Mouse (Mus musculus) lung, postnatal 10 days (tissue): ENCODE data around the gene Gm28778.
"Not testable (repeated sequence)": the region's sequence is repeated elsewhere in the genome, so short reads cannot be mapped to it uniquely, and the experiment has no call there.

Source experiments
- DNase-seq: peaks from one replicate; pipeline ENCODE4 v3.0.0; 2021

Gene Gm28778

DNA sequence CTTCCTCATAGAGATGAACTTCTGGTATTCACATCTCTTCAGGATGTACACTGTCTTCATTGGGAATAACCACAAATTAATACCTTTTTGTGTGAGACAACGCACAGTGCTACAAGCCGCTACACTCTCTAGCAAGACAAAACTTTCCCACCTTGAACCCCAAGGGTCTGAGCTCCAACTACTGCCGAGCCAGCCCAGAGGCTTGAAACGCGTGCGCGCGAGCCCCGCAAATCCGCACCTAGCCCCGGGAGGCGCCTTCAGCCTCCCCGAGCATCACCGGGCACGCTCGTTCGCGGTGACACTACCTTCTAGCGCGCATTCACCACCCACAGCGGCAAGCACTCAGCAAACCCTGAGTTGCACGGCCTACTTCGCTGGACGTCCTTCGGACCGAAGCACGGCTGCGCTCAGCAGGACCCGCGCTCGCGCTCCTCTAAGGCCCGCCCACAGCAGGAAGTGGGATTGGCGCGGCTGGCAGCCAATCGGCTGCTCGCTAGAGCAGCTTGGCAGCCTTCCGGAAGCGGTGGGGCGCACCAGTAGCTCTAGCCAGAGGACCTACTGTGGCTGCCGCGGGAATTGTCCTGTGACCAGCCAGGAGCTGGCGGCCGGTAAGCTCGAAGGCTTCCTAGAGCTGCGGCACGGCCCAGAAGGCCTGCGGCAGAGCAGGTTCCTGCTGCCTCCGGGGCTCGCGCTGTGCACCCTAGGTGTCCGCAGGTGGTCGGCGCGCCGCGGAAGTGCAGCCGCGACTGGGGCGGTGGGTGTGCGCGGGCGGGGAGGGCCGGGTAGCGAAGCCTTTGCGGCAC lies at the start of gene Gm28778, which contains the start of the genes Pms1 and Ormdl1:
Gm28778 (plus strand) TSS at position 531 of the 803 bp plus-strand sequence.
Pms1 (minus strand) TSS at position 438 of the 803 bp plus-strand sequence.
Ormdl1 (plus strand) TSS at position 515 of the 803 bp plus-strand sequence.
- peak; percentile 96 for DNase-seq

DNA sequence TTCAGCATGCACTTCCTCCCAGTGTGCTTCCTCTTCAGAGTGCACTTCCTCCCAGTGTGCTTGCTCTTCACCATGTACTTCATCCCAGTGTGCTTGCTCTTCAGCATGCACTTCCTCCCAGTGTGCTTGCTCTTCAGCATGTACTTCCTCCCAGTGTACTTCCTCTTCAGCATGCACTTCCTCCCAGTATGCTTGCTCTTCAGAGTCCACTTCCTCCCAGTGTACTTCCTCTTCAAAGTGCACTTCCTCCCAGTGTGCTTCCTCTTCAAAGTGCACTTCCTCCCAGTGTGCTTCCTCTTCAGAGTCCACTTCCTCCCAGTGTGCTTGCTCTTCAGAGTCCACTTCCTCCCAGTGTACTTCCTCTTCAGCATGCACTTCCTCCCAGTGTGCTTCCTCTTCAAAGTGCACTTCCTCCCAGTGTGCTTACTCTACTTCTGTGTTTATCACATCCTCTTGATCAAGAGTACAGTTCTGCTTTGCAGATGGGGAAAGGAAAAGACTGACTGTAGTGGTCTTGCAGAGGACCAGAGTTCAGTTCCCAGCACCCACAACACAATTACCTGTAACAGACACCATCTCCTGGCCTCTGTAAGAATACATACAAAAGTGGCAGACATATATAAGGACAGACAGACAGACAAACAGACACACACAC lies 31.8 kb upstream of the Gm28778 start:
- DNase-seq, result not testable (repeated sequence)

DNA sequence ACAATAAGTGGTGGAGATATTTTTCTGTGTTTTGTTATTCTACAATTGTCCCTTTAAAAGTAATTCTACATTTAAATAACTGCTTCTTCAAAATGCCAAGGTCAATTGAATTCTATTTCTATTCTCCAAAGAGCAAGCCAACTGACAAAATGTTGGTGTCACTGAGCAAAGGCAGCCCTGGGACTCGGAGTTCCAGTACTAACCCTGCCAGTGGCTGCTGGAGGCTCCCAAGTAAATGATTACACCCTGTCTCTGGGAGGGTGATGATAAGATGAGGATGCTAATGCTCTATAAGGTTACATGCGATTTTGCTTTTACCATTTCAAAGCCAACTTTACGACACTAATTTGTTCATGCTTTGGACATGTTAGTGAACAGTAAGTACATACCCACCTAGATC lies 27.0 kb upstream of the Gm28778 start:
- no peak for DNase-seq

DNA sequence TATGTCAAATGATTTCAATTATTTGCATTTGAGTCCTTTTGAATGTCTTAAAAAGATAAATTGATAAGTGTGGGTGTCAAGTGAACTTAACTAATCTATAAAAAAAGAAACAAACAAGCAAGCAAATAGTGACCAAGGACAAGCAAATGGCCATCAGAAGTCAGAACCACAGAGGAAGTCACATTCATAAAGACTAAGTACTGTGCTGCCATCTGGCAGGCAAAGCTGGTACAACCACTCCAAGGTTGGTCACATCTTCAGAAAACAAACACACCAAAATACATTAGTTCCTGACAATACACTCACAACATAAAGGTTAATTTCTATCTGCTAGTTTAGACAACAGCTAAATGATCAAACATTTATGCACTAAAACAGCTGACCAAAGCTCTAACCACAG lies 24.3 kb upstream of the Gm28778 start:
- peak; percentile 33 for DNase-seq

DNA sequence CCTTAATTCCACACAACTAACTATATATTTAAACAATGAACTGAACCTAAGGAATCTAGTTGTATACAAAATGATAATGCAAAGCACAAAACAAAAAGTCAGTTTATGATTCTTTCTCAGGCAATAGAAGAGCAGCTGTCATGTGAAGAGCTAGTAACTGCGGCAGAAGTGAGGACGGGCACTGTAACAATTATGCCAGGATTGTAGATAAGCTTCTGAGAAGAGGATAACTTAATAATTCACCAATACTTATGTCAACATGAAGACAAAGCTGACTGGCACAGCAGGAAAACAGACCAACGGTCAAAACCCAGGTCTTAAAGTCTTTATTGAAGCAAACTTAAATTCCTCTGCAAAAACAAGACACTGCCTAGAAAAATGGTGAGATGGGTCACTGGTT lies 5.7 kb upstream of the Gm28778 start:
- DNase-seq, result no peak

DNA sequence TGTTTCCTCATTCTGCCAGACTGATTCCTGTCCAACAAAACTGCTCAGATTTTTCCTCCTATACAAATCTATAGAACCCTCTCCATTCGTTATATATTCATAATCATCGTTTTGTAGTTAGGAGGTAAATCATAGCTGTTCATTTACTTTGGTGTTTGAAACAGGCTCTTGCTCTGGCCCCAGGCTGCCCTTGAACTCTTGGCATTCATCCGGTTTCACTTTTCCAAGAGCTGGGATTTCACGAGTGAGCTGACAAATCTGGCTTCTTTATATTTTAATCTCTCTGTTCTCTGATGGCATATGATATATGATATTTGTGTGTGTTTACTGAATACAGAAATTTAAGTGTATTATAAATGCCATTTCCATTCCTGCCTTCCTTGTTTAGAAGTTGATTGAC lies 3.6 kb downstream of the Gm28778 start:
- no peak for DNase-seq

DNA sequence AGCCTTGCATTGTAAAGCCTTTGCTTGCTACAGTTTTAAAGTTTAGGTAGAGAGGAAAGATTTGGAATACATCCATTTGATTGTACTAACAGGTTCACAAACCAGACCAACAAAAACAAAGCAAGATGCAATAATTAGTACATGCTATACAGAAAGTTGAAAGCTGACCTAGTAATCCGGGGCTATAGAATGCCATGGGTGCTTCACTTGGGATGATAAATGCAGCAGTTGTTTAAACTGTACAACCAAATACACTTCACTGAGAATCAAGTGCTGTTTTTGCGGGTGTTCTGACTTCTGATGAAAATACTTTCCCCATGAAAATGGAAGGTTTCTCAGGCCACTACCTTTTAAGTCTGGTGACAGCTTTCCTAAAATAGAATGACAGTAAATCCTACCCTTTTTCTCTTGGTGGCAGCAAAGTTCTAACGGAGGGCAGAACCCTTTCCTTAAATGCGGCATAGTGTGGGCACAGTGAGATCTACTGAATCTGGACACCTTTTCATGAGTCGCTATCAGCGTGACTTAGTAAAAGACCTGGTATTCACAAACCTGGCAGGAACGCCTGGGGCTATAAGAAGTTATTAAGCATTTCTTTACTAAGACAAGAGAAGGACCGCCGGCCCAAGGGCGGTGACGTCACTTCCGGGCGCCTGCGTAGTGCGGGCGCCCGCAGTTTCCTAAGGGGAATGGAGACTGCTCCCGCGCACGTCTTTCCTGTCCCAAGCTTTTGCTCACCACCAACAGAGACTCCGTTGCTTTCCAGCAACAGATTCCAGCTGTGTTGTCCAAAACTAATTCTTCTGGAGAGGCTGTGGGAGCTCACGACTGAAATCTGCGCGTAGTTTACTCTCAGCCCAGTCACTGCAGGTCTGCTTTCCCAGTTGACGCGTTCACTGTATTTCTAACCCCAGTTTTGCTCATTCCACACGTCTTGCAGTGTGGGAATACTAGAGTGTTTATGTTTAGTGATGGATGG lies 16.4 kb downstream of the Gm28778 start, which contains the start of gene Osgepl1:
Osgepl1 (plus strand) TSS at position 636 of the 979 bp plus-strand sequence.
- DNase-seq, result peak; percentile 87

DNA sequence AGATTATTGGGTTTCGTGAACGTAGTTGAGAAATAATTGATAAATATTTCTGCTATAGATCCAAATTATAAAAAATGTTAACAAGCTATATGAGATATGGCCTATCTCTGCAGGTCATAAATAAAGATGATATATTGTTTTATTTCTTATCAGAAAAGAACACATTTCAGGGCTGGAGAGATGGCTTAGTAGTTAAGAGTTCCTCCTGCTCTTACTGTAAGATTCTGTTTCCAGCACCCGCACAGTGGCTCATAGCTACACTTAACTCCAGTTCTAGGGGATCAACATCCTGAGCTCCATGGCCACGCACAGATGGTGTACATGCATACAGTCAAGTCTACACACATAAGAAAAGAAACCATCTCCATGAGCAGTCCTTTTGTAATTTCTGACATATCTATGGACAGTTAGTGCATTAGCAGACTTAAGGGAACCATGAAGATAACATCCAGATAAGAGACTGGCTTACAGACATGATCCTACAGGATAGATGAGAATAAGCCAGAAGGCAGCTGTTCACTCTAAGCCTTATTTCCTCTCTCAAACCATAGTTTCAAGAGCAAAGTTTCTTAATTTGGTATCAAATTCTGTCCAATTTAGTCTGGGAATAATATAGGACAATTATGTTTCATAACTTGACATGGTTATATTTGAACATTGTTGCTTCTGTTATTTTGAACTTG lies 24.9 kb downstream of the Gm28778 start:
- no peak for DNase-seq

DNA sequence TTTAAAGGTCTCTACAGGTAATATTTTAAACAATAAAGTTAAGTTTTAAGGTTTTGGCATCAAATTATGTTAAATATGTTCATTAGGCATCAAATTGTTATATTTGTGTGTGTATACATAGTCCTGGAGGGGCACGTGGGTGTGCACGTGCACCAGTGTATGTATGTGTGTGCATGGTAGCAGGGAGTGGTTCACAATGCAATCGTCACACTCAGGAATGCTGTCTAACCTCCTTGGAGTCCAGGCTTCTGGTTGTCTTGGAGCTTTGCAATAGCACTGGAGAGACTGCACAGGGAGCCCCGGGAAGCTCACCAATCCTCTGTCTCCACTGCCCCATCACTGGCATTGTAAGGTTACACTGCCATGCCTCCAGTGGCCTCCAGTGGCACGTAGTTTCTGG lies 26.3 kb downstream of the Gm28778 start:
- DNase-seq, result no peak

DNA sequence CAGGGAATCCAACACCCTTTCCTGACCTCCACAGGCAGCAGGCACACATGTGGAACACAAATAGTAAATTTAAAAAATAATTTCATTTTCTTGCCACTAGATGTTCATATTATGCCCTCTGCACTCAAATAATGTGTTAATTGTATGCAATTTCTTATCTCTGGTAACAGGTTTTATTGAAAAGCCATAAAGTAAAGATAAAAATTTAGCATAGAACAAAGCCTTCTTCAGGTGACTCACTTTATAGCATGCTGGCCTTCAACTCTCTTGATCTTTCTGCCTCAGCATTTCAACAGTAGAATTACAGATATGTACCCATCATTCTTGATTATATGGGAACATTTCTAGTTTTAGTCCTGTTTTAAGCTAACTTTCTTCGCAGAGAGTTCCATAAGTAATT lies 27.4 kb downstream of the Gm28778 start:
- no peak for DNase-seq

DNA sequence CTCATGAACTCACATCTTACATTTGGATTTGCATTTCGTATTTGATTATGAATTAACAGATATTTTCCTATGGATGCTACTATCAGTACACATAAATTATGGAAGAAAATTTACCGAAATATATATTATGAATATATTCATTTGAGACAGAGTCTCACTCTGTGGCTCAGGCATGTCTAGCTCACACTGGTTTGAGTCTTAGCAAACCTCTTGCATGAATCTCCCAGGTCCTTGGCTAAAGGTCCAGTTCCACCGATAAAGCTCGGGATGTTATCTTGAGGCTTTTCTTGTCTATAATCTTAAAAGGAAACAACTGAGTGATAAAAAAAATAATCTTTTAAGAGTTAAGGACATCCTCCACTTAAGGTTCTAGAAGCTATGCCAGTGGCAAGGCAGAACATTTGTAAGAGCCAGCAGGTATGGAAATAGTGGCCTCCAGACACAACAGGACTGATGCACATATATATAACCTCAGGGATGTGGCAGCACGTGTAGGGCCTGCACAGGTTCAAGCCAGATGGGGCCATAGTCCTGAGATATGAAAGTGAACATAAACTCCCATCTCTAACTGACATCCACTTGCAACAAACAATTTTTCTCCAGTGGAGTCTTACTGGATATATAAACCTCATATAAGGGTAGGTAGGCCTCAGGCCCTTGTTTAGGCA lies 28.1 kb downstream of the Gm28778 start:
- DNase-seq, result no peak

DNA sequence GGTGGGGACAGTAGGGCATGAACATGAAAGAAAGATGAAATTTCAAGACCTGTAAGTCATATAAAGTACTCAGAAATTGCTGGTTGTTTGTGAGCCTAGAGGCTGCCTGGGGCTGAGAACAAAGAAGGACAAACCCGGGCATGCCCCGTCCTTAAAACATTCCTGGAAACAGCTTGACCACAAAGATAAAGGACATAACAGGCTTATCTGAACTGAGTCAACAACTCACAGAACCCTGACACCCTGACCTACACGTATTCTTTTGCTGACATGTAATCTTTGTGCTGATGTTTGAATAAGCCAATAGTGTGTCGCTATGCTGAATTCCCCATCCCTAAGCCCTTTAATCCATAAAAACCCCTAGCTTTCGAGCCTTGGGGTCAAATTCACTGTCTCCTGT lies 36.6 kb downstream of the Gm28778 start:
- not testable (repeated sequence) for DNase-seq

DNA sequence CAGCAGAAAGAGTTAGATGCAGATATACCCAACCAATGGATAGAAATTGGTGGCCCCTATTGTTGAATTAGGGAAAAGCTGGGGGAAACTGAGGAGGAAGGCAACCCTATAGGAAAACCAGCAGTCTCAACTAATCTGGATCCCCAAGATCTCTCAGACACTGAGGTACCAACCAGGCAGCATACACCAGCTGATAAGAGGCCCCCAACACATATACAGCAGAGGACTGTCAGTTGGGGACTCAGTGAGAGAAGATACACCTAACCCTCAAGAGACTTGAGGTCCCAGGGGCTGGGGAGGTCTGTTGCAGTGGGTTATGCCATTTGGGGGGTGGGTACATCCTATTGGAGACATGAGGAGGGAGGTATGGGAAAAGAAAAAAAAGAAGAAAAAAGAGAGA lies 38.6 kb downstream of the Gm28778 start:
- no peak for DNase-seq

DNA sequence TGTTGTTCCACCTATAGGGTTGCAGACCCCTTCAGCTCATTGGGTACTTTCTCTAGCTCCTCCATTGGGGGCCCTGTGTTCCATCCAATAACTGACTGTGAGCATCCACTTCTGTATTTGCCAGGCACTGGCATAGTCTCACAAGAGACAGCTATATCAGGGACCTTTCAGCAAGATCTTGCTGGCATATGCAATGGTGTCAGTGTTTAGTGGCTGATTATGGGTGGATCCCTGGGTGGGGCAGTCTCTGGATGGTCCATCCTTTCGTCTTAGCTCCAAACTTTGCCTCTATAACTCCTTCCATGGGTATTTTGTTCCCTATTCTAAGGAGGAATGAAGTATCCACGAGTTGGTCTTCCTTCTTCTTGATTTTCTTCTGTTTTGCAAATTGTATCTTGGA lies 40.5 kb downstream of the Gm28778 start:
- not testable (repeated sequence) for DNase-seq

DNA sequence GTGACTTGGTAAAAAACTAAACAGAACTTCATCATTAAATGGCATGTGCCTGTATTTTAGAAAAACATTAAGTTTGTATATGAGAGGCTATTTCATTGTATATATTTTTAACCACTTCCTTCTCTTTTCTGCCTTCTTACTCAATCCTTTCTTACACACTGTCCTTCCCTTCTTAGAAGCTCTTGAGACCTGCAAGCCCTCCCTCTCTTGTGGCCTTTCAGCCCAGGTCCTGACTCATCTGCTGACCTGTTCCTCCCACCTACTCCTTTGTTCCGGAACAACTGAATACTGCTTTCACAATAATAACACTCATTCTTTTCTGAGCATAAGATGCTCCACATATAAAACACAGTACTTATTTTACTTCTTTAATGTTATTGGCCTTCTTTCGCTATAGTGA lies 44.2 kb downstream of the Gm28778 start:
- DNase-seq, result no peak

DNA sequence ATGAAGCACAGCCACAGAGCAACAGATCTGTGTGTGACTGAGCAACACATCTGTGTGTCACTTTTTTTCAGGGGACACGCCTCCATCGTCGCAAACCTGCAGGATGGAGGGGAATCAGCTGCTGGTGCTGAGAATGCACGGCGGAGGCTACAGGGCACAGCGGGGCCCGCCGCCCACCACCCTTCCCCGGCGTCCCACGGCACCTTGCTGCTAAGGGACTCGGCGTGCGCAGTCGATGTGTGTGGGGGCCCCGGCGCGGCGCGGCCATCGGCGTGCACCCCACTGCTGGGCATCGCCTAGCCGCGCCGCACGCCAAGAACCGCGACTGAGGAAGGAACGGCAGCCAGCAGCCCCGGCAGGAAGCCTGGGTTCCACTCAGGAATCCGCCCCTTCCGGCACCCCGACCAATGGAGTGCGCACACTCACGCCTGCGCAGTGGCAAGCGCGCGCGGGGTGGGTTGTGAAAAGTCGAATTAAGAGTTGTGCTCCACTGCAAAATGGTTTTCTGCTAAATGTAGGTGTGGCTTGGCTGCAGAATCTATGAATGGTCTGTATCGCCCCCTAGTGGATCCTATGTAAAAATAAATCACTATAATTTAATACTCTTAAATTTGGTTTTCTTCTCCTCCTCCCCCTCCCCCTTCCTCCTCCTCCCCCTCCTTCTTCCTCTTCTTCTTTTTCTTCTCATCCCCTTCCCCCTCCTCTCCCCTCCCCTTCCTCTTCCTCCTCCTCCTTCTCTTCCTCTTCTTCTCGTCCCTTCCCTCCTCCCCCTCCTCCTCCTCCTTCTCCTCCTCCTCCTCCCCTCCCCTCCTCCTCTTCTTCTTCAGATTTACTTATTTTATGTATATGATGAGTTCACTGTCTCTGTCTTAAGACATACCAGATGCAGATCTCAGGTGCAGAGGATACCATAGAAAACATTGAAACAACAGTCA lies 55.7 kb downstream of the Gm28778 start, which contains the start of the genes Asdurf, Gm28551 and Asnsd1:
Asdurf (minus strand) TSS at position 293 of the 935 bp plus-strand sequence.
Gm28551 (minus strand) TSS at position 341 of the 935 bp plus-strand sequence.
Asnsd1 (minus strand) TSS at position 426 of the 935 bp plus-strand sequence.
- DNase-seq, result peak; percentile 99

DNA sequence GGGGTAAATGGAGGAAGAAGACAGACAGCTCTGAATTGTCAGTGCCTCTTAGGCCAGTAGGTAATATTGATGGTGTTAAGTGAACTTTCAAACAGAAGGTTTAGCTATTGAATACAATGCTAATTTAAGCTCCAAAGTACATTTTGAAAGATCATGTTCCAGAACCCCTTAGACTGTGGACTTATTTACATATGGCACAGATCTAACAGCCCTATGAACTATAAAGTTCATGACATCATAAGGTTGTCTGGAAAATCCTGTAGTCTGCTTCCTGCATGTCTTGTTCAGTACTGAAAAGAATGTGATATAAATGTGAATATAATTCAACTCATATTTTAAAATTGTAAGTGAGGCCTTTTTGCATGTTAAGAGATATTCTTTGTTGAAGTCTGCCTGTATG lies 62.1 kb downstream of the Gm28778 start:
- no peak for DNase-seq
